Mouse (Mus musculus) ES-E14 (cell line): ENCODE measurements around the gene Cdc7.

ENCODE experiments used
- CHD2 ChIP-seq: IDR thresholded peaks from 2 replicates; pipeline ENCODE4 v1.6.1; 2014; ENCODE audit warnings: mild to moderate bottlenecking, low read depth, low read length, inconsistent platforms
- HCFC1 ChIP-seq: IDR thresholded peaks from 2 replicates; pipeline ENCODE4 v1.6.1; 2012; ENCODE audit warnings: low read length, inconsistent platforms, borderline replicate concordance; ENCODE audit not compliant: insufficient read depth
- ZC3H11A ChIP-seq: IDR thresholded peaks from 2 replicates; pipeline ENCODE4 v1.6.1; 2012; ENCODE audit warnings: low read depth, mild to moderate bottlenecking, inconsistent platforms, low read length, borderline replicate concordance
- ZNF384 ChIP-seq: IDR thresholded peaks from 2 replicates; pipeline ENCODE4 v1.6.1; 2012; ENCODE audit warnings: low read depth, low read length, inconsistent platforms

- no peak for TF ChIP-seq ZC3H11A
- no peak for TF ChIP-seq CHD2
- TF ChIP-seq HCFC1: no peak
- TF ChIP-seq ZNF384: no peak
Measured at GRCm38 (mm10) chr5:107001396-107002090, 37.4 kb downstream of the Cdc7 start.
